Mouse (Mus musculus): ENCODE measurements around the gene Gm10642.

Gm10642 gene

GRCm38 (mm10) chr9:70656130-70657007, at the start of gene Gm10642:
Gene Gm10642 (plus strand): TSS chr9:70656251.
- DNase-seq (ENCODE audit: low read depth, low spot score), result peak; percentile 92

DNA sequence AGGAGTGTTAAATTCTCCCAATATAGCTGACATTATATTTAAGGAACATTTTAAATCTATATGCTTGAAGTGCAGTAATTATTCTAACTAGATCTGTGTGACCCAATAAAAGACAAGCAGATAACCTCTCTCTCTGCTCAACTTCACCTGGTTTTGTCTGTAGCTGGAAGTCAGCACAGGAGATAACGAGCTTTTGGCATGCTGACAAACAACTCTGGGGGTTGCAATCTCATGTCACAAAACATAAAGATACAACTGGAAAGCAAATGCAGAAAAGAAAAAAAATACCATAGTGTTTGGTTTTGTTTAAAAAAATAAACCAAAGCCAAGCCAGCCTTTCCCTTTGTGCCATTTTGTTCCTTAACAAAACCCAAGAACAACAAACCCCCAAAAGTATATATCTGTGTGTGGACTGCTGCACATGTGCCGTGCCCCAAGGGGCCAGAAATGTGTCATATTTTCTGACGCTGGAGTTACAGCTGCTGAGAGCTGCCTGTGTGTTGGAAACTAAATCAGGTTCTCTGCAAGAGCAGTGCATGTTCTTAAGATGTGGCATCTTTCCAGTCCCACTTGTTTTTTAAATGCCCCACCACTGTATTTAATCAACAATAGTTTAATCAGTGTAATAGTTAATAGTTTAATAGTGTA, 44.9 kb upstream of the Gm10642 start:
- DNase-seq (ENCODE audit: low read depth, low spot score), result no peak

DNA sequence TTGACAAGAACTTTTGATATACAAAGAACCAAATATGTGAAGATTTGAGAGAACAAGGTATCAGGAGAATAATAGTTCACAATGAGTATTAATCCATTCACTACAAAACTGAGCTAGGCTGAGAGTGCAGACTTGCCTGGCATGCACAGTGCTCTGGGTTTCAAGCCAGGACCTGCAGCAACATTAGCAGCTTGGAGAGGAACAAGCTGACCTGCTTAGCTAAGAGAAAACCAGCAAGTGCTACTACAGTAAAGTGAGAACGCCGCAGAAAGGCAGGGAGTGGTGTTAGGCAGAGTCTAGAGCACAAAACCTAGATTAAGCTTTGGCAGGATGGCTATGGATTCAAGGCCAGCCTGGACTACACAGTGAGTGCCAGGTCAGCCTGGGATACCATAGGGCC, 26.3 kb upstream of the Gm10642 start:
- peak; percentile 86 for DNase-seq (ENCODE audit: low read depth, low spot score)

DNA sequence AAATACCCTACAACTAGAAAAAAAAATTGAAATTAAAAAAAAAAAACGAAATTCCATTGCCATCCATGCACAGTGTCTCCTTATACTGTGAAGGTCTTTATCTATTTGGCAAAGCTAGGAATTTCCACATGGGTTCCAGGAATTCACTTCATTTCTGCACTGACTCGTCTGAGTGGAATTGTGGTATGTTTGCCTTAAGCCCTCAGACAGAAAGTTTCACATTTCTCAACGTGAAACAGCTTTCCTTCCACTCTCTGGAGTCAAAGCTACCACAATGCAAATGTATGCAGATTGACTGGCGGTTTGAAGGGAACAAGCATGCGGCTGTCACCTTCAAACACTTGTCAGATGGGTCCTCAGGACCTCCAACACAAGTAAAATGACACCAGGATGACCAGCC, 24.4 kb upstream of the Gm10642 start:
- no peak for DNase-seq (ENCODE audit: low read depth, low spot score)

GRCm38 (mm10) chr9:70636748-70637147, 19.3 kb upstream of the Gm10642 start:
- DNase-seq (ENCODE audit: low read depth, low spot score), result no peak

- no peak for DNase-seq (ENCODE audit: low read depth, low spot score)
These were observed 5.8 kb upstream of the Gm10642 start for GRCm38 (mm10) chr9:70650260-70650659.

- DNase-seq (ENCODE audit: low read depth, low spot score), result no peak
These were observed 5.1 kb upstream of the Gm10642 start for GRCm38 (mm10) chr9:70650994-70651393.

DNA sequence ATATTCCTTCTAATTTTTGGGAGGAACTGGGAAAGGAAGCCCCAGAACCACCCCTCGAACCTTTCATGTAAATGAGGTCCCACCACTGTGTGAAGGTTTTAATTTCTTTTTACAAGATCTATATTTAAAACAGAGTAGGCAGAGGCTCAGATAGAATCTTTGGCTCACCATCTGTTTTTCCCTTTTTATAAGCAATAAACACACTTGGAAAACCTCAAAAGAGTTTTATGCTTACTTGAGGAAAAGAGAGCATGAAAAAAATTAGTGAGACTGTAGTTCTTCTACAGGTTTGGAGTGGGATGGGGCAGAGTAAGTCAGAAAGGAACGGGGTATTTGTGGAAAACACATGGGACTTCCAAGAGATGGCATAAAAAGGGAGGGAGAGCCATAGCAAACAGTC, 3.8 kb upstream of the Gm10642 start:
- DNase-seq (ENCODE audit: low read depth, low spot score), result peak; percentile 59

GRCm38 (mm10) chr9:70653875-70654274, 2.2 kb upstream of the Gm10642 start:
- DNase-seq (ENCODE audit: low read depth, low spot score), result no peak

GRCm38 (mm10) chr9:70654496-70654895, 1.6 kb upstream of the Gm10642 start:
- peak; percentile 78 for DNase-seq (ENCODE audit: low read depth, low spot score)

DNA sequence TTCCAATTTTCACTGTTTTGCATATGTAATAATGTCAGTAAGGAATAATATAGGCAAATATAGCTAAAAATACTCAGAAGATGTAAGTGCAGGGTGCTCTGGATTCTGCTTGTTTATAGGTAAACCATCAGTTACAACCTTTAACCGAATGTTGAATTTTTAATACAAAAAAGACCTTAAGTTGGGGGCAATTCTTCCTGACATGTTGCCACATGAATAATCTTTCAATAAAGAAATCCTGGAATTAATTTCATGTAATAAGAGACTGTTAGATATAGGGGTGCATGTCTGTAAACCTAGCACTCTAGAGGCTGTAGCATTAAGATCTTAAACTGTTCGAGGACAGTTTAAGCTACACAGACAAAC, 304 bp upstream of the Gm10642 start:
- no peak for DNase-seq (ENCODE audit: low read depth, low spot score)

DNA sequence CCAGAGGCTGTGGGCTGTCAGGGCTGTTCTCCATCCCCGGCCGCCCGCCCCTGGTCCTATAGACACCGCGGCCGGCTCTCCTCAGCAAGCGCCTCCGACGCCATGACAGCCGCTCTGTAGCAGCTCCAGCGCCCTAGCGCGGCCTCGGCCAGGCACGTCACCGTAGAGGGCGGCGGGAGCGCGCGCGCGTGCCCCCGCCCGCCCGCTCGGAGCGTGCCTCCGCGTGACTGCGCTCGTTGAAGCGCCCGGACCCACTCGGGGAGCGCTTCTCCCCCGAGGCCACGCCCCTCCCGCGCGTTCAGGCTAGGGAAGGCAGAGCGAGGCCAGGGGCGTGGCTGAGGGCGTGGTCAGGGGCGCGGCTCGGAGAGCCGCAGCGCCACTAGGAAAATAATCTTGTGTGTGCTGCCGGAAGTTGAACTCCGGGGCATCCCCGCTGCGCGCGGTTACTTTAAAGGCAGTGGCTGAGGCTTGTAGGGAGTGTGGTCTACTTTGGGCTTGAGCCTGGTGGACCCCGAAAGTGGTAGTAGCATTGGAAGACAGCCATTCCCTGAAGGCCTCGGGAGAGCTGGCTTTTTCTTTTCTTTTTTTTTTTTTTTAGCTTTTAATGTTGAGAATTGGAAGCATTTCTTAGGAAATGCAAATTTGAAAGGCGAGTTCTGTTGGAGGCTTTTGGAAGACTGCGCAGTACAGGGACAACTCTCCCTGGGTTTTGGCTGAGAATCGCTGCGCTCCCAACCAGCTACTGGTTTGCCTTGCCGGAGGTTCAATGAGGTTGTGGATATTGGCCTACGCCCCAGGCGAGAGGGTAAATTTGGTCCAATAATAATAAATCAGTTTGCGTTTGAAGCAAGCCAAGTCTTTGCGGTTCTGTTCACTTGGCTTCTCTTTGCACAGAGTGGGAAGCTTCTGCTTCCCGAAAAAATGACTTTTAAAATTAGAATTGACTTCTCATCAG, 1.2 kb downstream of the Gm10642 start, which contains the start of gene Mindy2:
Gene Mindy2 (minus strand): TSS at position 162 of the 955 bp plus-strand sequence.
- DNase-seq (ENCODE audit: low read depth, low spot score), result peak; percentile 99

- DNase-seq (ENCODE audit: low read depth, low spot score), result no peak
These were observed 2.2 kb downstream of the Gm10642 start for GRCm38 (mm10) chr9:70658266-70658665.

- DNase-seq (ENCODE audit: low read depth, low spot score), result no peak
These were observed 8.8 kb downstream of the Gm10642 start for GRCm38 (mm10) chr9:70664847-70665246.

- peak; percentile 98 for DNase-seq (ENCODE audit: low read depth, low spot score)
These were observed 9.5 kb downstream of the Gm10642 start for GRCm38 (mm10) chr9:70665372-70666145.

- no peak for DNase-seq (ENCODE audit: low read depth, low spot score)
These were observed 10.8 kb downstream of the Gm10642 start for GRCm38 (mm10) chr9:70666811-70667210.

DNA sequence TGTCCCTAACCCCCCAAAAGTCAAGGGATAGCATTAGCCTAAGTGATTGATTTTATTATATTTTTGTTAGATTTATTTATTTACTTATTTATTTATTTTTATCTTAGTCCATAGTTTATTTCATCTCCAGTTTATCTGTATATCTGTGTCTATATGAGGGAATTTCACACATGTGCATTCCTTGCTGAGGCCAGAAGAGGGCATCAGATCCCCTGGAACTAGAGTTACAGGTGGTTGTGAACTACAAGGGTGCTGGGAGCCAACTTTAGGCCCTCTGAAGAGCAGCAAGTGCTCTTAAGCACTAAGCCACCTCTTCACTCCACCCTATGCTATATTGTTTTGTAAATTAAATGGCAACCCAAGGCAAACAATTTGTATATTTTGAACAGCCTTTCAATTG, 12.0 kb downstream of the Gm10642 start:
- DNase-seq (ENCODE audit: low read depth, low spot score), result no peak

- DNase-seq (ENCODE audit: low read depth, low spot score), result no peak
These were observed 13.1 kb downstream of the Gm10642 start for GRCm38 (mm10) chr9:70669197-70669596.

DNA sequence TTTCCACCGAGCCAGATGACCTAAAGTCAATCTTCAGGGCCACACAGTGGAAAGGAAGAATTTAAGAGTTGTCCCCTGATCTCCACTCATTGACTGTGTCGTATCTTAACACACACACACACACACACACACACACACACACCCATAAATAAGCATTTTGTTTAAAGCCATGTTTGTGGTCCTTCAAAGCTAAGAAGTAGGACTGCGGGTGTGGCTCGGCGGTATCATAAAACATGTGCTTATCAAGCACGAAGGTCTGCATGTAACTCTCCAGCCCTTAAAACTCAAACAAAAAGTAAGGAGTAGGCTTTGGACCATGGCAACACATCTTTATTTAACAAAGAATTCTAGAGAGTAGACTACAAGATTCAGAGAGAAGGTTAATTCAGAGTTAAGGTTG, 14.3 kb downstream of the Gm10642 start:
- no peak for DNase-seq (ENCODE audit: low read depth, low spot score)

DNA sequence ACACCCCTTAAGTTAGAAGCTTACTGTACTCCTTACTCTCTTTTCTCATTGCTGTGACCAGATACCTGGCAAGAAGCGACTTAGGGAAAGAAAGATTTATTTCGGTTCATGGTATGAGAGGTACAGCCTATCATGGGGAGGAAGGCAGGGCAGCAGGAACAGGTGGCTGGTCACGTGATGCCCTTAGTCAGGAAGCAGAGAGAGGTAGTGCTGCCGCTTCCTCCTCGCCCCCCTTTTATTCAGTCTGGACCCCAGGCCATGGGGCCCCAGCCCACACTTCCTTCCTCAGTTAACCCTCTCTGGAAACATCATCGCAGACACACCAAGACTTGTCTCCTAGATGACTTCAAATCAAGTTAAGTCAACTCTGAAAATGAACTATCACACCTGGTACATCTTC, 15.2 kb downstream of the Gm10642 start:
- no peak for DNase-seq (ENCODE audit: low read depth, low spot score)

All from brain, adult 2 months (tissue).